Mouse (Mus musculus): Measurements from ENCODE around the gene Maml1. TPM values are rescaled to one million over a fixed set of nuclear protein-coding genes. Genes with fewer than 3 reads are reported as not detected.

Maml1 gene
- polyA plus RNA-seq, 1 experiment, result 8.6 TPM

- H3K4me3 ChIP-seq (replicated peaks; ENCODE audit: insufficient read depth, low read depth, low read length), result peak overlapping the region; percentile 77
- no peaks in the 10 kb centered on the region for H3K27me3 ChIP-seq (ENCODE audit: control insufficient read depth, insufficient read depth, low read length)
- TF ChIP-seq CTCF (IDR thresholded peaks at IDR 0.05; ENCODE audit: borderline replicate concordance, insufficient read depth, low read depth, low read length) (no peak), POLR2A (IDR thresholded peaks at IDR 0.05; ENCODE audit: borderline replicate concordance, insufficient read depth, low read length) (no peak)
- DNase-seq, result no peak
- peak overlapping the region; percentile 75 for H3K27ac ChIP-seq (ENCODE audit: insufficient read depth, low read length)
- peaks cover 21% of the 10 kb centered on the region for H3K4me1 ChIP-seq (ENCODE audit: control insufficient read depth, insufficient read depth, low read length)
- WGBS, result 5% methylated on average over 17 of the region's 17 CpGs
Observed at GRCm38 (mm10) chr11:50223783-50224662, 68.1 kb downstream of the Maml1 start.

GRCm38 (mm10) chr11:50222559-50223276 lies 69.4 kb downstream of the Maml1 start:
- Histone ChIP-seq H3K27me3 (ENCODE audit: control insufficient read depth, insufficient read depth, low read length) (no peaks in the 10 kb centered on the region), H3K4me1 (ENCODE audit: control insufficient read depth, insufficient read depth, low read length) (peaks cover 12% of the 10 kb centered on the region), H3K27ac (ENCODE audit: insufficient read depth, low read length) (no peak overlapping the region), H3K4me3 (replicated peaks; ENCODE audit: insufficient read depth, low read depth, low read length) (no peak overlapping the region)
- 60% methylated on average over 7 of the region's 7 CpGs for WGBS
- DNase-seq, result peak in 1 of 2 experiments; percentile 9
- TF ChIP-seq POLR2A (IDR thresholded peaks at IDR 0.05; ENCODE audit: borderline replicate concordance, insufficient read depth, low read length) (no peak), CTCF (IDR thresholded peaks at IDR 0.05; ENCODE audit: borderline replicate concordance, insufficient read depth, low read depth, low read length) (no peak)

- TF ChIP-seq POLR2A (IDR thresholded peaks at IDR 0.05; ENCODE audit: borderline replicate concordance, insufficient read depth, low read length), result no peak
- TF ChIP-seq CTCF (IDR thresholded peaks at IDR 0.05; ENCODE audit: borderline replicate concordance, insufficient read depth, low read depth, low read length), result no peak
- no peaks in the 10 kb centered on the region for H3K27me3 ChIP-seq (ENCODE audit: control insufficient read depth, insufficient read depth, low read length)
- WGBS, result 70% methylated on average over 2 of the region's 2 CpGs
- no peak overlapping the region for H3K27ac ChIP-seq (ENCODE audit: insufficient read depth, low read length)
- DNase-seq, result no peak
- H3K4me3 ChIP-seq (replicated peaks; ENCODE audit: insufficient read depth, low read depth, low read length), result no peak overlapping the region
- peaks cover 17% of the 10 kb centered on the region for H3K4me1 ChIP-seq (ENCODE audit: control insufficient read depth, insufficient read depth, low read length)
Observed at GRCm38 (mm10) chr11:50219833-50220232, 72.3 kb downstream of the Maml1 start.

- Histone ChIP-seq H3K27ac (ENCODE audit: insufficient read depth, low read length) (no peak overlapping the region), H3K27me3 (ENCODE audit: control insufficient read depth, insufficient read depth, low read length) (no peaks in the 10 kb centered on the region), H3K4me3 (replicated peaks; ENCODE audit: insufficient read depth, low read depth, low read length) (no peak overlapping the region), H3K4me1 (ENCODE audit: control insufficient read depth, insufficient read depth, low read length) (peaks cover 20% of the 10 kb centered on the region)
- peak in 1 of 2 experiments; percentile 48 for DNase-seq
- no peak for TF ChIP-seq CTCF (IDR thresholded peaks at IDR 0.05; ENCODE audit: borderline replicate concordance, insufficient read depth, low read depth, low read length)
- WGBS, result 42% methylated on average over 4 of the region's 4 CpGs
Observed at GRCm38 (mm10) chr11:50217811-50218210, 74.3 kb downstream of the Maml1 start.

GRCm38 (mm10) chr11:50216724-50217366 lies 75.3 kb downstream of the Maml1 start:
- no peak overlapping the region for H3K27ac ChIP-seq (ENCODE audit: insufficient read depth, low read length)
- TF ChIP-seq POLR2A (IDR thresholded peaks at IDR 0.05; ENCODE audit: borderline replicate concordance, insufficient read depth, low read length) (no peak), CTCF (IDR thresholded peaks at IDR 0.05; ENCODE audit: borderline replicate concordance, insufficient read depth, low read depth, low read length) (no peak)
- no peak for DNase-seq
- WGBS, result 77% methylated on average over 4 of the region's 4 CpGs
- H3K4me3 ChIP-seq (replicated peaks; ENCODE audit: insufficient read depth, low read depth, low read length), result no peak overlapping the region
- peaks cover 23% of the 10 kb centered on the region for H3K4me1 ChIP-seq (ENCODE audit: control insufficient read depth, insufficient read depth, low read length)
- H3K27me3 ChIP-seq (ENCODE audit: control insufficient read depth, insufficient read depth, low read length), result no peaks in the 10 kb centered on the region

GRCm38 (mm10) chr11:50215633-50216032 lies 76.5 kb downstream of the Maml1 start:
- no peak for TF ChIP-seq CTCF (IDR thresholded peaks at IDR 0.05; ENCODE audit: borderline replicate concordance, insufficient read depth, low read depth, low read length)
- TF ChIP-seq POLR2A (IDR thresholded peaks at IDR 0.05; ENCODE audit: borderline replicate concordance, insufficient read depth, low read length), result no peak
- no peak overlapping the region for H3K27ac ChIP-seq (ENCODE audit: insufficient read depth, low read length)

GRCm38 (mm10) chr11:50214631-50215030 lies 77.5 kb downstream of the Maml1 start:
- no peaks in the 10 kb centered on the region for H3K27me3 ChIP-seq (ENCODE audit: control insufficient read depth, insufficient read depth, low read length)
- H3K4me3 ChIP-seq (replicated peaks; ENCODE audit: insufficient read depth, low read depth, low read length), result no peak overlapping the region
- H3K27ac ChIP-seq (ENCODE audit: insufficient read depth, low read length), result no peak overlapping the region
- no peak for DNase-seq
- TF ChIP-seq CTCF (IDR thresholded peaks at IDR 0.05; ENCODE audit: borderline replicate concordance, insufficient read depth, low read depth, low read length) (no peak), POLR2A (IDR thresholded peaks at IDR 0.05; ENCODE audit: borderline replicate concordance, insufficient read depth, low read length) (no peak)
- peaks cover 23% of the 10 kb centered on the region for H3K4me1 ChIP-seq (ENCODE audit: control insufficient read depth, insufficient read depth, low read length)
- 94% methylated on average over 6 of the region's 6 CpGs for WGBS

More at GRCm38 (mm10) chr11:50215633-50216032, 76.5 kb downstream of the Maml1 start:
- no peak for DNase-seq
- H3K4me1 ChIP-seq (ENCODE audit: control insufficient read depth, insufficient read depth, low read length), result peaks cover 23% of the 10 kb centered on the region
- no peak overlapping the region for H3K4me3 ChIP-seq (replicated peaks; ENCODE audit: insufficient read depth, low read depth, low read length)
- 54% methylated on average over 9 of the region's 9 CpGs for WGBS
- H3K27me3 ChIP-seq (ENCODE audit: control insufficient read depth, insufficient read depth, low read length), result no peaks in the 10 kb centered on the region

Measured in cerebellum, adult 2 months (tissue).